Mouse (Mus musculus) liver, embryonic 14.5 days (tissue): Measurements from ENCODE around the gene Olfr211.

ENCODE experiments used
- CTCF ChIP-seq: IDR thresholded peaks from 2 replicates; pipeline ENCODE4 v1.5.1; 2016; ENCODE audit warnings: antibody characterized with exemption, low read depth, control low read depth
- EP300 ChIP-seq: IDR thresholded peaks from 2 replicates; pipeline ENCODE4 v1.6.1; 2016; ENCODE audit warnings: antibody characterized with exemption, low read depth

- TF ChIP-seq EP300 (no peak), CTCF (no peak)
These were observed 3.8 kb upstream of the Olfr211 start for GRCm38 (mm10) chr6:116485081-116485480.
